In genomic region chr1:90186173-90186572, GRCm38 (mm10) we compare ENCODE assay signal across 20 mouse cellular contexts. TPM values are rescaled to one million over a fixed set of nuclear protein-coding genes. Genes with fewer than 3 reads are reported as not detected.
A peak's percentile ranks its signal among the peaks of the same experiment; 100 is the strongest.
DNase-seq lines count a peak whose midpoint lies in the region; ATAC-seq and TF ChIP-seq lines count a peak whose summit lies in the region.
"Had no signal": no experiment of that assay in that cellular context is flagged by ENCODE, and none has a peak within 500 bp of the region (broad histone marks: within the 10 kb centered on the region; RNA-seq: fewer than 3 reads in every experiment).

No protein-coding gene starts in this region.

- no peak overlapping the region for H3K27ac ChIP-seq in embryonic facial prominence, embryonic 12.5 days
- H3K27ac ChIP-seq in embryonic facial prominence, embryonic 10.5 days (replicated peaks) = no peak overlapping the region
- no peak overlapping the region for H3K27ac ChIP-seq in stomach, postnatal 0 days (replicated peaks)
- no peak overlapping the region for H3K27ac ChIP-seq in forebrain, embryonic 14.5 days (ENCODE audit: low read depth, low read length)
- H3K27ac ChIP-seq: embryonic facial prominence, embryonic 15.5 days; forebrain, embryonic 10.5 days; forebrain, embryonic 15.5 days; hindbrain, embryonic 10.5 days; hindbrain, embryonic 14.5 days; intestine, embryonic 15.5 days had no signal

- TF ChIP-seq EP300 in stomach, postnatal 0 days (optimal IDR thresholded peaks at IDR 0.05) = no peak

- ATAC-seq in embryonic facial prominence, embryonic 12.5 days (ENCODE audit: insufficient number of reproducible peaks, insufficient read depth, low FRiP score, low TSS enrichment) = peak; percentile 15; the same call in 1 of the 2 replicates
- ATAC-seq in stomach, postnatal 0 days (ENCODE audit: low FRiP score, low TSS enrichment) = peak; percentile 76
- ATAC-seq in forebrain, embryonic 14.5 days = no peak
- ATAC-seq: forebrain, embryonic 15.5 days; intestine, embryonic 15.5 days had no signal

- DNase-seq in embryonic facial prominence, embryonic 10.5 days (ENCODE audit: low spot score) = no peak
- peak; percentile 23 for DNase-seq in kidney, postnatal 10 days
- DNase-seq in kidney, adult 11 months = no peak
- DNase-seq in 3134 (ENCODE audit: extremely low read depth, insufficient read length, low spot score) = peak; percentile 39
- DNase-seq in stomach, postnatal 0 days (ENCODE audit: low spot score) = no peak
- no peak for DNase-seq in forebrain, embryonic 14.5 days (ENCODE audit: low spot score)
- DNase-seq: adrenal gland, adult 2 months; adrenal gland, postnatal 25 days; cerebellum, adult 18-20 months; cerebellum, adult 9-11 months; cerebellum, postnatal 36 days had no signal

- no peak overlapping the region for H3K9ac ChIP-seq in embryonic facial prominence, embryonic 12.5 days
- H3K9ac ChIP-seq in stomach, postnatal 0 days (ENCODE audit: low read length) = no peak overlapping the region
- no peak overlapping the region for H3K9ac ChIP-seq in forebrain, embryonic 14.5 days (ENCODE audit: low read length)
- H3K9ac ChIP-seq: embryonic facial prominence, embryonic 15.5 days; forebrain, embryonic 15.5 days; hindbrain, embryonic 14.5 days; intestine, embryonic 15.5 days had no signal

- no peaks in the 10 kb centered on the region for H3K36me3 ChIP-seq in embryonic facial prominence, embryonic 12.5 days
- no peaks in the 10 kb centered on the region for H3K36me3 ChIP-seq in embryonic facial prominence, embryonic 10.5 days (replicated peaks)
- no peaks in the 10 kb centered on the region for H3K36me3 ChIP-seq in stomach, postnatal 0 days (ENCODE audit: control insufficient read depth, insufficient read depth, low read length)
- no peaks in the 10 kb centered on the region for H3K36me3 ChIP-seq in forebrain, embryonic 14.5 days (ENCODE audit: control insufficient read depth, insufficient read depth, low read length)
- H3K36me3 ChIP-seq: embryonic facial prominence, embryonic 15.5 days; forebrain, embryonic 10.5 days; forebrain, embryonic 15.5 days; hindbrain, embryonic 10.5 days; intestine, embryonic 15.5 days had no signal

- H3K9me3 ChIP-seq in embryonic facial prominence, embryonic 12.5 days = no peaks in the 10 kb centered on the region
- peaks cover 11% of the 10 kb centered on the region; the same call in 1 of the 2 replicates for H3K9me3 ChIP-seq in embryonic facial prominence, embryonic 10.5 days
- H3K9me3 ChIP-seq in stomach, postnatal 0 days (ENCODE audit: control insufficient read depth, low read length) = no peaks in the 10 kb centered on the region
- H3K9me3 ChIP-seq in forebrain, embryonic 14.5 days (replicated peaks; ENCODE audit: control insufficient read depth, low read length) = no peaks in the 10 kb centered on the region
- H3K9me3 ChIP-seq: embryonic facial prominence, embryonic 15.5 days; forebrain, embryonic 15.5 days; intestine, embryonic 15.5 days had no signal

- H3K27me3 ChIP-seq in embryonic facial prominence, embryonic 12.5 days = no peaks in the 10 kb centered on the region
- no peaks in the 10 kb centered on the region for H3K27me3 ChIP-seq in embryonic facial prominence, embryonic 10.5 days (replicated peaks; ENCODE audit: low read depth, poor library complexity, severe bottlenecking)
- H3K27me3 ChIP-seq in stomach, postnatal 0 days (ENCODE audit: control insufficient read depth, insufficient read depth, low read length) = no peaks in the 10 kb centered on the region
- no peaks in the 10 kb centered on the region for H3K27me3 ChIP-seq in forebrain, embryonic 14.5 days (replicated peaks; ENCODE audit: control insufficient read depth, insufficient read depth, low read length)
- H3K27me3 ChIP-seq: embryonic facial prominence, embryonic 15.5 days; forebrain, embryonic 15.5 days; intestine, embryonic 15.5 days had no signal

- H3K4me3 ChIP-seq in embryonic facial prominence, embryonic 12.5 days = no peak overlapping the region
- no peak overlapping the region for H3K4me3 ChIP-seq in embryonic facial prominence, embryonic 10.5 days
- H3K4me3 ChIP-seq in stomach, postnatal 0 days (ENCODE audit: low read depth, low read length) = no peak overlapping the region
- H3K4me3 ChIP-seq in forebrain, embryonic 14.5 days (ENCODE audit: low read depth, low read length) = no peak overlapping the region
- H3K4me3 ChIP-seq: embryonic facial prominence, embryonic 15.5 days; erythroblast, embryonic 14.5 days; forebrain, embryonic 10.5 days; forebrain, embryonic 15.5 days; hindbrain, embryonic 10.5 days; intestine, embryonic 15.5 days had no signal

- 82% methylated on average over 4 of the region's 4 CpGs for WGBS in embryonic facial prominence, embryonic 12.5 days
- 79% methylated on average over 4 of the region's 4 CpGs for WGBS in embryonic facial prominence, embryonic 10.5 days
- WGBS in stomach, postnatal 0 days = 47% methylated on average over 4 of the region's 4 CpGs
- 95% methylated on average over 4 of the region's 4 CpGs for WGBS in forebrain, embryonic 14.5 days

- no peak overlapping the region for H3K4me2 ChIP-seq in embryonic facial prominence, embryonic 12.5 days (replicated peaks)
- H3K4me2 ChIP-seq in stomach, postnatal 0 days (replicated peaks; ENCODE audit: low read depth) = no peak overlapping the region
- no peak overlapping the region for H3K4me2 ChIP-seq in forebrain, embryonic 14.5 days (ENCODE audit: low read length)
- H3K4me2 ChIP-seq: embryonic facial prominence, embryonic 15.5 days; forebrain, embryonic 15.5 days; hindbrain, embryonic 14.5 days; intestine, embryonic 15.5 days had no signal

- H3K4me1 ChIP-seq in embryonic facial prominence, embryonic 12.5 days = 0 out of 2 replicates have a peak, but pooled peaks cover 7% of the 10 kb centered on the region
- peaks cover 30% of the 10 kb centered on the region for H3K4me1 ChIP-seq in embryonic facial prominence, embryonic 10.5 days
- H3K4me1 ChIP-seq in stomach, postnatal 0 days (replicated peaks; ENCODE audit: control insufficient read depth, insufficient read depth) = no peaks in the 10 kb centered on the region
- peaks cover 12% of the 10 kb centered on the region for H3K4me1 ChIP-seq in forebrain, embryonic 14.5 days (ENCODE audit: control insufficient read depth, insufficient read depth, low read length)
- H3K4me1 ChIP-seq: intestine, embryonic 15.5 days had no signal

- no peak for TF ChIP-seq CTCF in stomach, postnatal 0 days (IDR thresholded peaks at IDR 0.05; ENCODE audit: low read depth)

RNA-seq across cellular contexts. Expression of gene Ackr3, which starts 17.6 kb away (rescaled TPM):
- 42.7 and 45.3 TPM in 2 replicates for polyA plus RNA-seq in embryonic facial prominence, embryonic 12.5 days (2016; fragmentation: Nextera tagmentation; extraction: Ambion mirVana)
- polyA plus RNA-seq in embryonic facial prominence, embryonic 10.5 days (2016; fragmentation: Nextera tagmentation; extraction: Ambion mirVana) = 20.0 and 22.4 TPM in 2 replicates
- polyA plus RNA-seq in stomach, postnatal 0 days (2015; fragmentation: Nextera tagmentation; extraction: Ambion mirVana) = 14.6 and 15.6 TPM in 2 replicates
- polyA plus RNA-seq in forebrain, embryonic 14.5 days (2014; fragmentation: Nextera tagmentation; extraction: Ambion mirVana) = 33.5 and 40.2 TPM in 2 replicates
- polyA plus RNA-seq: erythroblast, embryonic 14.5 days had no signal

RNA-seq across cellular contexts. Expression of gene Iqca, which starts 33.0 kb away (rescaled TPM):
- polyA plus RNA-seq in embryonic facial prominence, embryonic 12.5 days (2016; fragmentation: Nextera tagmentation; extraction: Ambion mirVana) = 0.17 and 0.51 TPM in 2 replicates
- 0.20 TPM in 1 of 2 replicates, not detected in the other for polyA plus RNA-seq in embryonic facial prominence, embryonic 10.5 days (2016; fragmentation: Nextera tagmentation; extraction: Ambion mirVana)
- 0.06 TPM in 1 of 2 replicates, not detected in the other for polyA plus RNA-seq in stomach, postnatal 0 days (2015; fragmentation: Nextera tagmentation; extraction: Ambion mirVana)
- 0.95 and 0.99 TPM in 2 replicates for polyA plus RNA-seq in forebrain, embryonic 14.5 days (2014; fragmentation: Nextera tagmentation; extraction: Ambion mirVana)
- polyA plus RNA-seq: adrenal gland, adult 2 months; erythroblast, embryonic 14.5 days; heart, embryonic 14.5 days had no signal

Comparison
In these comparisons a context has a peak if more than half of its experiments do, and no peak if none do; other contexts are left out.
1. DNase-seq: peak in kidney, postnatal 10 days (single experiment) and 3134 (single experiment); none in embryonic facial prominence, embryonic 10.5 days (single experiment), kidney, adult 11 months (single experiment), stomach, postnatal 0 days (single experiment) and forebrain, embryonic 14.5 days (single experiment).